Mouse (Mus musculus) megakaryocyte, embryonic 14.5 days (primary cell): ENCODE measurements around the gene Gse1. TPM values are rescaled to one million over a fixed set of nuclear protein-coding genes. Genes with fewer than 3 reads are reported as not detected.

Source experiments
- H3K27me3 ChIP-seq: replicated peaks from 2 replicates; pipeline ENCODE3; 2012; ENCODE audit warnings: inconsistent platforms
- H3K36me3 ChIP-seq: replicated peaks from 2 replicates; pipeline ENCODE3; 2012; ENCODE audit warnings: low read length, inconsistent platforms, mixed read lengths
- H3K4me1 ChIP-seq: 2 replicates; pipeline ENCODE4 v1.6.1; 2012; ENCODE audit warnings: inconsistent platforms
- H3K4me3 ChIP-seq: replicated peaks from 2 replicates; pipeline ENCODE3; 2012; ENCODE audit warnings: moderate library complexity, mild to moderate bottlenecking, inconsistent platforms
- H3K9me3 ChIP-seq: 2 replicates; pipeline ENCODE4 v1.6.1; 2012; ENCODE audit warnings: inconsistent platforms
- FLI1 ChIP-seq: IDR thresholded peaks from 2 replicates; pipeline ENCODE4 v1.6.1; 2012; ENCODE audit warnings: low read length, inconsistent platforms, mixed read lengths
- GATA1 ChIP-seq: IDR thresholded peaks from 3 replicates; pipeline ENCODE4 v1.6.1; 2012; ENCODE audit warnings: mixed read lengths, low read length, inconsistent platforms, borderline replicate concordance
- polyA plus RNA-seq: library from polyadenylated mRNA; stranded (reverse); fragments of >175 nt; gene quantifications from 2 replicates; pipeline ENCODE4 v1.2.3, GENCODE M21; 2012; ENCODE audit warnings: low replicate concordance; ENCODE audit not compliant: insufficient read depth

Gse1 gene
- polyA plus RNA-seq, 1 experiment: 163 TPM

GRCm38 (mm10) chr8:120307528-120307927 lies 79.3 kb downstream of the Gse1 start:
- Histone ChIP-seq H3K27me3 (peaks cover 46% of the 10 kb centered on the region), H3K36me3 (no peaks in the 10 kb centered on the region), H3K9me3 (no peaks in the 10 kb centered on the region), H3K4me1 (peaks cover 48% of the 10 kb centered on the region), H3K4me3 (peak overlapping the region; percentile 86)
- TF ChIP-seq GATA1: no peak
- TF ChIP-seq FLI1: no peak

GRCm38 (mm10) chr8:120308131-120308530 lies 79.9 kb downstream of the Gse1 start:
- Histone ChIP-seq H3K27me3 (peaks cover 46% of the 10 kb centered on the region), H3K4me1 (peaks cover 52% of the 10 kb centered on the region), H3K36me3 (no peaks in the 10 kb centered on the region), H3K9me3 (no peaks in the 10 kb centered on the region), H3K4me3 (no peak overlapping the region)
- TF ChIP-seq FLI1: no peak
- TF ChIP-seq GATA1: no peak

- peaks cover 46% of the 10 kb centered on the region for H3K27me3 ChIP-seq
Measured at GRCm38 (mm10) chr8:120308553-120308952, 80.3 kb downstream of the Gse1 start.

GRCm38 (mm10) chr8:120309326-120309725 lies 81.1 kb downstream of the Gse1 start:
- peaks cover 47% of the 10 kb centered on the region for H3K27me3 ChIP-seq
- H3K4me3 ChIP-seq: no peak overlapping the region
- no peaks in the 10 kb centered on the region for H3K9me3 ChIP-seq
- no peak for TF ChIP-seq GATA1
- no peak for TF ChIP-seq FLI1
- H3K4me1 ChIP-seq: peaks cover 53% of the 10 kb centered on the region
- no peaks in the 10 kb centered on the region for H3K36me3 ChIP-seq

More at GRCm38 (mm10) chr8:120308553-120308952, 80.3 kb downstream of the Gse1 start:
- TF ChIP-seq GATA1: no peak
- TF ChIP-seq FLI1: no peak
- peaks cover 50% of the 10 kb centered on the region for H3K4me1 ChIP-seq
- H3K4me3 ChIP-seq: no peak overlapping the region
- no peaks in the 10 kb centered on the region for H3K36me3 ChIP-seq
- H3K9me3 ChIP-seq: no peaks in the 10 kb centered on the region

- Histone ChIP-seq H3K36me3 (no peaks in the 10 kb centered on the region), H3K27me3 (peaks cover 47% of the 10 kb centered on the region), H3K9me3 (no peaks in the 10 kb centered on the region), H3K4me1 (peaks cover 56% of the 10 kb centered on the region), H3K4me3 (no peak overlapping the region)
- no peak for TF ChIP-seq GATA1
- TF ChIP-seq FLI1: no peak
Measured at GRCm38 (mm10) chr8:120310063-120310462, 81.8 kb downstream of the Gse1 start.

GRCm38 (mm10) chr8:120312452-120312851 lies 84.2 kb downstream of the Gse1 start:
- H3K4me1 ChIP-seq: peaks cover 47% of the 10 kb centered on the region
- TF ChIP-seq GATA1: no peak
- TF ChIP-seq FLI1: no peak
- H3K27me3 ChIP-seq: peaks cover 64% of the 10 kb centered on the region
- peak overlapping the region; percentile 24 for H3K4me3 ChIP-seq
- no peaks in the 10 kb centered on the region for H3K9me3 ChIP-seq
- H3K36me3 ChIP-seq: no peaks in the 10 kb centered on the region

GRCm38 (mm10) chr8:120313674-120314073 lies 85.4 kb downstream of the Gse1 start:
- H3K27me3 ChIP-seq: peaks cover 64% of the 10 kb centered on the region

GRCm38 (mm10) chr8:120314932-120315331 lies 86.7 kb downstream of the Gse1 start:
- Histone ChIP-seq H3K4me3 (no peak overlapping the region), H3K27me3 (peaks cover 53% of the 10 kb centered on the region), H3K4me1 (peaks cover 44% of the 10 kb centered on the region), H3K9me3 (no peaks in the 10 kb centered on the region), H3K36me3 (no peaks in the 10 kb centered on the region)
- TF ChIP-seq FLI1 (no peak), GATA1 (no peak)

More at GRCm38 (mm10) chr8:120313674-120314073, 85.4 kb downstream of the Gse1 start:
- no peak overlapping the region for H3K4me3 ChIP-seq
- H3K9me3 ChIP-seq: no peaks in the 10 kb centered on the region
- TF ChIP-seq FLI1 (no peak), GATA1 (no peak)
- H3K36me3 ChIP-seq: no peaks in the 10 kb centered on the region
- peaks cover 35% of the 10 kb centered on the region for H3K4me1 ChIP-seq

GRCm38 (mm10) chr8:120315644-120316043 lies 87.4 kb downstream of the Gse1 start:
- H3K9me3 ChIP-seq: no peaks in the 10 kb centered on the region
- peaks cover 51% of the 10 kb centered on the region for H3K4me1 ChIP-seq
- TF ChIP-seq GATA1 (no peak), FLI1 (no peak)
- H3K27me3 ChIP-seq: peaks cover 46% of the 10 kb centered on the region
- no peak overlapping the region for H3K4me3 ChIP-seq
- no peaks in the 10 kb centered on the region for H3K36me3 ChIP-seq

- H3K27me3 ChIP-seq: peaks cover 40% of the 10 kb centered on the region
- no peaks in the 10 kb centered on the region for H3K36me3 ChIP-seq
Measured at GRCm38 (mm10) chr8:120316707-120317106, 88.5 kb downstream of the Gse1 start.

More at GRCm38 (mm10) chr8:120316707-120317106, 88.5 kb downstream of the Gse1 start:
- Histone ChIP-seq H3K4me1 (peaks cover 50% of the 10 kb centered on the region), H3K9me3 (no peaks in the 10 kb centered on the region), H3K4me3 (no peak overlapping the region)
- TF ChIP-seq FLI1: no peak
- no peak for TF ChIP-seq GATA1
